Mouse (Mus musculus): ENCODE measurements around the gene Dr1. TPM values are rescaled to one million over a fixed set of nuclear protein-coding genes. Genes with fewer than 3 reads are reported as not detected.

The Dr1 gene
- polyA plus RNA-seq (2012; fragmentation: generic; extraction: Trizol) = 13.0 TPM
- long read RNA-seq, experiment 1, transcript Dr1-201 (3 exons, 3,085 nt) = major isoform, 17 of 18 reads
- long read RNA-seq, experiment 1, partial matches to known transcripts = 0 of 18 reads
- long read RNA-seq, experiment 1, other reads (novel, unspliced or antisense) = 1 of 18 reads
- long read RNA-seq, experiment 2, transcript Dr1-201 (3 exons, 3,085 nt) = major isoform, 203 of 204 reads
- long read RNA-seq, experiment 2, partial matches to known transcripts = 0 of 204 reads
- long read RNA-seq, experiment 2, other reads (novel, unspliced or antisense) = 1 of 204 reads

DNA sequence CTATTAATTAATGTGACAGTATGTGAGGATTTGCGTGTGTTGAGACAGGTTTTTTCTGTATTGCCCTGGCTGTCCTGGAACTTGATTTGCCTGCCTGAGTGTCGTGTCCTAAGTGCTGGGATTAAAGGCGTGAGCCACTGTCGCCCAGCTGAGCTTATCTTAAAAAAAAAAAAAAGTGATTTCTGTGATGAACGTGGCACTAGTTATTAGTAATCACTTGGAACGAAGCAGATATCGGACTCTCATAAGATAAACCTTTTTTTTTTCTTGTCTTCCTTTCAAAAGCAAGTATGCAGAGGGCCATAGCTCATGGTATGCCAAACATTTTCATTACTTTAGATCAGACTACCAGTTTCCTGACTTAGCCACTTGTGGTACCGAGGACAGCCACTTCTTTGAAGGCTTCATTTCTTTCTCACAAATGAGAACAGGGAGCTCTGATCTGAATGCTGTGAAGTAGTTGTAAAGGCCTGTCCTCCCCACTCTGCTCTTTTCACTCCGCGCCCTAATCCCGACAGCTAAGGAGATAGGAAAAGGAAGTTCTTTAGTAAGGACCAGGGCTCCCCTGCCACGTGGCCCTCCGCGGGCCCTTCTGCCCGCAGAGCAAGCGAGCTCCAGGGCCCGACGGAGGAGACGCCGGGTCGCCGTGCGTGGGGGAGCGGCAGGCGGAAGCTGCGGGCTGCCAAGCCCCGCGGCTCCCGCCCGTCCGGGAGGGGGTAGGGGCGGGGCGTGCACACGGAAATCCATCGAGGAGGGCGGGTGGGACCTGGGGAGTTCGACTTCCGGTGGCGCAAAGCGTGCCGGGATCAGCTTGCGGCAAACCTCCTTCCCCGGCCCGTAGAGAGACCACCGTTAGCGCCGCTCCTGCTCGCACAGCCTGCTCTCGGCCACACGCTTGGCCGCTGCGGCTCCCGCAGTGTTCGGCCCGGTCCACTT lies at the start of gene Dr1:
Gene Dr1, plus strand, starts transcription at position 771 of the 936 bp plus-strand sequence.
- Histone ChIP-seq H3K4me3 (ENCODE audit: insufficient read depth, poor library complexity, severe bottlenecking) (peak within 1 kb of the TSS; percentile 87), H3ac (ENCODE audit: control insufficient read depth, insufficient read length, low read depth) (peak within 1 kb of the TSS; percentile 67), H3K27me3 (ENCODE audit: control insufficient read depth, insufficient read depth, insufficient read length) (no peaks in the 10 kb centered on the region), H3K79me2 (ENCODE audit: control insufficient read depth, insufficient read depth) (peaks cover 47% of the 10 kb centered on the region), H3K79me3 (ENCODE audit: low read depth) (peaks cover 40% of the 10 kb centered on the region), H3K36me3 (ENCODE audit: control insufficient read depth, insufficient read depth) (peaks cover 17% of the 10 kb centered on the region)
- no peak for TF ChIP-seq CTCF (IDR thresholded peaks at IDR 0.05; ENCODE audit: control insufficient read depth, insufficient read depth, insufficient read length)
- no peak for TF ChIP-seq MYOD1 (IDR thresholded peaks at IDR 0.05; ENCODE audit: control insufficient read depth, insufficient read length, low read depth)
- peak; percentile 86 for TF ChIP-seq MAX (IDR thresholded peaks at IDR 0.05)
- no peak for TF ChIP-seq FOSL1 (IDR thresholded peaks at IDR 0.05; ENCODE audit: insufficient read depth, low read length, poor library complexity, severe bottlenecking)
- TF ChIP-seq CEBPB (IDR thresholded peaks at IDR 0.05; ENCODE audit: low read depth) = no peak

DNA sequence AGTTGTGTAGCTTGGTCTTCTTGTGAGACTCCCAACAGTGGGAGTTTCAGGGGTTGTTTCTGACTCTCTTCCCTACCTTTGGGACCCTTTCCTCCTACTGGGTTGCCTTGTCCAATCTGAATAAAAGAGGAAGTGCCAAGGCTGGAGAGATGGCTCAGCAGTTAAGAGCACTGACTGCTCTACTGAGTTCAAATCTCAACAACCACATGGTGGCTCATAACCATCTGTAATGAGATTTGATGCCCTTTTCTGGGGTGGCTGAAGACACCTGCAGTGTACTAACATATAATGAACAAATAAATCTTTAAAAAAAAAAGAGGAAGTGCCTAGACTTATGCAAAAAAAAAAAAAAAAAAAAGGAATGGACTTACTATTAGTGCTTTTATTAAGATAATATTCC lies 44.6 kb upstream of the Dr1 start:
- Histone ChIP-seq H3K27me3 (ENCODE audit: control insufficient read depth, insufficient read depth, insufficient read length) (no peaks in the 10 kb centered on the region), H3K79me3 (ENCODE audit: low read depth) (no peaks in the 10 kb centered on the region), H3K4me3 (ENCODE audit: insufficient read depth, poor library complexity, severe bottlenecking) (no peak overlapping the region), H3K79me2 (ENCODE audit: control insufficient read depth, insufficient read depth) (no peaks in the 10 kb centered on the region), H3K36me3 (ENCODE audit: control insufficient read depth, insufficient read depth) (no peaks in the 10 kb centered on the region), H3ac (ENCODE audit: control insufficient read depth, insufficient read length, low read depth) (no peak overlapping the region)
- TF ChIP-seq USF1 (IDR thresholded peaks at IDR 0.05; ENCODE audit: low read depth) (no peak), MYOG (IDR thresholded peaks at IDR 0.05; ENCODE audit: control insufficient read depth, extremely low read depth, insufficient read length) (no peak), CEBPB (IDR thresholded peaks at IDR 0.05; ENCODE audit: low read depth) (no peak), CTCF (IDR thresholded peaks at IDR 0.05; ENCODE audit: control insufficient read depth, insufficient read depth, insufficient read length) (no peak), MYOD1 (IDR thresholded peaks at IDR 0.05; ENCODE audit: control insufficient read depth, insufficient read length, low read depth) (no peak), MAX (IDR thresholded peaks at IDR 0.05) (no peak), FOSL1 (IDR thresholded peaks at IDR 0.05; ENCODE audit: insufficient read depth, low read length, poor library complexity, severe bottlenecking) (no peak)

DNA sequence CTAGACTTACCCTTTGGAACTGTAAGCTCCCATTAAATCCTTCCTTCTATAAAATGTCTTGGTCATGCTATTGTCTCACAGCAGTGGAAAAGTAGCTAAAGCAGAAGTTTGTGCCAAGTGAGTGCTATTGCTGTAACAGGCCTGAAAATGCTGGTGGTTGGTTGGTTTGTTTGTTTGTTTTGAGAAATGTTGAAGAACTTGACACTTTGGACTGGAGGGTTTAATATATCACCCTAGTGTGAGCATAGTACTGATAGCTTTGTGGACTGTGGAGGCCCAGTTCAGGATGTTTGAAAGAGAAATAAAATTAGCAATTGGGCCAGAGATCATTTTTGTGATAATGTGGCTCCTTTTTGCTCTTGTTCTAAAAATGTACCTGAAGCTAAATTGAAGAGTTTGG lies 42.5 kb upstream of the Dr1 start:
- no peak for TF ChIP-seq CTCF (IDR thresholded peaks at IDR 0.05; ENCODE audit: control insufficient read depth, insufficient read depth, insufficient read length)
- no peak for TF ChIP-seq CEBPB (IDR thresholded peaks at IDR 0.05; ENCODE audit: low read depth)
- TF ChIP-seq MYOG (IDR thresholded peaks at IDR 0.05; ENCODE audit: control insufficient read depth, extremely low read depth, insufficient read length) = no peak
- TF ChIP-seq MYOD1 (IDR thresholded peaks at IDR 0.05; ENCODE audit: control insufficient read depth, insufficient read length, low read depth) = no peak
- TF ChIP-seq USF1 (IDR thresholded peaks at IDR 0.05; ENCODE audit: low read depth) = no peak
- no peak for TF ChIP-seq MAX (IDR thresholded peaks at IDR 0.05)
- TF ChIP-seq FOSL1 (IDR thresholded peaks at IDR 0.05; ENCODE audit: insufficient read depth, low read length, poor library complexity, severe bottlenecking) = no peak

DNA sequence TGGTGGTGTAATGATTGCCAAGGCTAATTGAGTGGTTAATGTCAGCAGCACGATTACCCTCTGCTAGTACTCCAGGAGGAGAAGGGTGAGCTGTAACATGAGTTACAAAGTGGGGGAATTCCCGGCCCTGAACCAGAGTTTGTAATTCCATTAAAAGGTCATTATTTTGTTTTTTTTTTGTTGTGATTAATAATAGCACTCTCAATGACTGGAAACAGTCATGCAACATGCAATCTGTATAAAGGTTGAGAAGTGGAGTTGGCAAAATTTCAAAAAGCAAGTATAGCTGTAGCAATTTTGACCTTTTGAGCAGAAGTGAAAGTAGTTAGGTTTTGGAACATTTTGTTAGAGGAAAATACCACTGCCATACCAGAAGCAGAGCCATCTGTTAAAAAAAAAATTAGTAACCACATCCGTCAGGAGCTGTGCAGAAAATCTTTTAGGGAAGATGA lies 22.4 kb upstream of the Dr1 start:
- H3ac ChIP-seq (ENCODE audit: control insufficient read depth, insufficient read length, low read depth) = no peak overlapping the region
- H3K4me3 ChIP-seq (ENCODE audit: insufficient read depth, poor library complexity, severe bottlenecking) = no peak overlapping the region
- TF ChIP-seq MYOG (IDR thresholded peaks at IDR 0.05; ENCODE audit: control insufficient read depth, extremely low read depth, insufficient read length) (no peak), FOSL1 (IDR thresholded peaks at IDR 0.05; ENCODE audit: insufficient read depth, low read length, poor library complexity, severe bottlenecking) (no peak), CEBPB (IDR thresholded peaks at IDR 0.05; ENCODE audit: low read depth) (no peak), MYOD1 (IDR thresholded peaks at IDR 0.05; ENCODE audit: control insufficient read depth, insufficient read length, low read depth) (no peak), MAX (IDR thresholded peaks at IDR 0.05) (no peak), CTCF (IDR thresholded peaks at IDR 0.05; ENCODE audit: control insufficient read depth, insufficient read depth, insufficient read length) (no peak), USF1 (IDR thresholded peaks at IDR 0.05; ENCODE audit: low read depth) (no peak)
- no peaks in the 10 kb centered on the region for H3K79me3 ChIP-seq (ENCODE audit: low read depth)
- H3K36me3 ChIP-seq (ENCODE audit: control insufficient read depth, insufficient read depth) = no peaks in the 10 kb centered on the region
- H3K27me3 ChIP-seq (ENCODE audit: control insufficient read depth, insufficient read depth, insufficient read length) = no peaks in the 10 kb centered on the region
- no peaks in the 10 kb centered on the region for H3K79me2 ChIP-seq (ENCODE audit: control insufficient read depth, insufficient read depth)

More for the DNA sequence above, 42.5 kb upstream of the Dr1 start:
- no peak overlapping the region for H3ac ChIP-seq (ENCODE audit: control insufficient read depth, insufficient read length, low read depth)
- no peaks in the 10 kb centered on the region for H3K27me3 ChIP-seq (ENCODE audit: control insufficient read depth, insufficient read depth, insufficient read length)
- H3K4me3 ChIP-seq (ENCODE audit: insufficient read depth, poor library complexity, severe bottlenecking) = no peak overlapping the region
- no peaks in the 10 kb centered on the region for H3K36me3 ChIP-seq (ENCODE audit: control insufficient read depth, insufficient read depth)
- H3K79me3 ChIP-seq (ENCODE audit: low read depth) = no peaks in the 10 kb centered on the region
- H3K79me2 ChIP-seq (ENCODE audit: control insufficient read depth, insufficient read depth) = no peaks in the 10 kb centered on the region

DNA sequence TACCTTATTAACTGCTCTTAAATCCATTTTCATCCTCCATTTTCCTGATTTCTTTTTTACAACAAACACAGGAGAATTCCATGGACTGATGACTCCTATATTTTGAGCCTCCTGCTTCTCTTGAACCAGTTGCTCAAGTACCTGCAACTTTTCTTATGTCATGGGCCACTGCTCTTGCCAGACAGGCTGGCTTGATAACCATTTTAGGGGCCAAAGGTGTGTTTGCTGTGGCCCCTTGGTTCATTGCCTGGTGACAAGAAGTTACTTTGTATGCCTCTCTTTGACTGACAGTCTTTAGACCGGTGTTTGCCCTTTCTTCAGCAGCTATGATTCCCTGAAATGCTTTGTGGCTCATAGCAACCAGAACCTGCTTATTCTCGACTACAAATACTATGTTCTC lies 18.7 kb upstream of the Dr1 start:
- Histone ChIP-seq H3K79me3 (ENCODE audit: low read depth) (no peaks in the 10 kb centered on the region), H3K27me3 (ENCODE audit: control insufficient read depth, insufficient read depth, insufficient read length) (no peaks in the 10 kb centered on the region), H3ac (ENCODE audit: control insufficient read depth, insufficient read length, low read depth) (no peak overlapping the region), H3K36me3 (ENCODE audit: control insufficient read depth, insufficient read depth) (no peaks in the 10 kb centered on the region), H3K4me3 (ENCODE audit: insufficient read depth, poor library complexity, severe bottlenecking) (no peak overlapping the region), H3K79me2 (ENCODE audit: control insufficient read depth, insufficient read depth) (no peaks in the 10 kb centered on the region)
- TF ChIP-seq MAX (IDR thresholded peaks at IDR 0.05) (no peak), CTCF (IDR thresholded peaks at IDR 0.05; ENCODE audit: control insufficient read depth, insufficient read depth, insufficient read length) (no peak), FOSL1 (IDR thresholded peaks at IDR 0.05; ENCODE audit: insufficient read depth, low read length, poor library complexity, severe bottlenecking) (no peak), MYOD1 (IDR thresholded peaks at IDR 0.05; ENCODE audit: control insufficient read depth, insufficient read length, low read depth) (no peak), USF1 (IDR thresholded peaks at IDR 0.05; ENCODE audit: low read depth) (no peak), CEBPB (IDR thresholded peaks at IDR 0.05; ENCODE audit: low read depth) (no peak), MYOG (IDR thresholded peaks at IDR 0.05; ENCODE audit: control insufficient read depth, extremely low read depth, insufficient read length) (no peak)

All from C2C12 (cell line).